11 mouse cellular contexts compared by ENCODE assay signal in genomic region chr2:66473181-66473822, GRCm38 (mm10). TPM values are rescaled to one million over a fixed set of nuclear protein-coding genes. Genes with fewer than 3 reads are reported as not detected.
DNase-seq lines count a peak whose midpoint lies in the region; ATAC-seq and TF ChIP-seq lines count a peak whose summit lies in the region.
"Had no signal": no experiment of that assay in that cellular context is flagged by ENCODE, and none has a peak within 500 bp of the region (broad histone marks: within the 10 kb centered on the region; RNA-seq: fewer than 3 reads in every experiment).

No protein-coding gene starts in this region.

- no peak overlapping the region for H3K9ac ChIP-seq in hindbrain, postnatal 0 days (replicated peaks; ENCODE audit: low read length)
- H3K9ac ChIP-seq in midbrain, postnatal 0 days (replicated peaks; ENCODE audit: low read length, poor library complexity, severe bottlenecking): no peak overlapping the region
- H3K9ac ChIP-seq: embryonic facial prominence, embryonic 13.5 days had no signal

- 47% methylated on average over 3 of the region's 3 CpGs for WGBS in lung, adult 2 months
- WGBS in hindbrain, postnatal 0 days: 49% methylated on average over 3 of the region's 3 CpGs
- 56% methylated on average over 3 of the region's 3 CpGs for WGBS in midbrain, postnatal 0 days

- DNase-seq in embryo, embryonic 10 days (ENCODE audit: low spot score): peak; percentile 70
- no peak for DNase-seq in embryo, embryonic 9.5 days (ENCODE audit: extremely low spot score)
- peak; percentile 7 for DNase-seq in lung, postnatal 10 days
- DNase-seq in lung, adult 2 months: no peak
- DNase-seq in hindbrain, postnatal 0 days (ENCODE audit: low spot score): peak; percentile 83
- peak; percentile 81 for DNase-seq in midbrain, postnatal 0 days (ENCODE audit: low spot score)
- no peak for DNase-seq in urinary bladder, postnatal 25 days (ENCODE audit: low spot score)

- peak; percentile 63; the same call in 1 of the 2 replicates for ATAC-seq in hindbrain, postnatal 0 days
- peak; percentile 60; the same call in 1 of the 2 replicates for ATAC-seq in midbrain, postnatal 0 days (ENCODE audit: low FRiP score)
- no peak for ATAC-seq in megakaryocyte, adult 5-6 weeks (ENCODE audit: poor library complexity, severe bottlenecking)

- no peak overlapping the region for H3K27ac ChIP-seq in hindbrain, postnatal 0 days
- H3K27ac ChIP-seq in midbrain, postnatal 0 days (ENCODE audit: low read depth, low read length): no peak overlapping the region
- H3K27ac ChIP-seq: embryonic facial prominence, embryonic 13.5 days had no signal

- H3K36me3 ChIP-seq in hindbrain, postnatal 0 days (ENCODE audit: insufficient read depth, low read length): no peaks in the 10 kb centered on the region
- H3K36me3 ChIP-seq in midbrain, postnatal 0 days (ENCODE audit: insufficient read depth, low read length): no peaks in the 10 kb centered on the region
- H3K36me3 ChIP-seq: embryonic facial prominence, embryonic 13.5 days had no signal

- no peak overlapping the region for H3K4me2 ChIP-seq in hindbrain, postnatal 0 days (ENCODE audit: low read depth, low read length)
- no peak overlapping the region for H3K4me2 ChIP-seq in midbrain, postnatal 0 days (ENCODE audit: low read depth, low read length, poor library complexity, severe bottlenecking)
- H3K4me2 ChIP-seq: embryonic facial prominence, embryonic 13.5 days had no signal

- H3K9me3 ChIP-seq in hindbrain, postnatal 0 days (ENCODE audit: low read length): no peaks in the 10 kb centered on the region
- no peaks in the 10 kb centered on the region for H3K9me3 ChIP-seq in midbrain, postnatal 0 days (ENCODE audit: low read length)
- H3K9me3 ChIP-seq: embryonic facial prominence, embryonic 13.5 days had no signal

- H3K4me3 ChIP-seq in lung, adult 2 months (replicated peaks; ENCODE audit: extremely low read depth, low read depth, low read length): no peak overlapping the region
- H3K4me3 ChIP-seq in hindbrain, postnatal 0 days (ENCODE audit: low read length): no peak overlapping the region
- no peak overlapping the region for H3K4me3 ChIP-seq in midbrain, postnatal 0 days (ENCODE audit: low read depth, low read length)
- H3K4me3 ChIP-seq: embryonic facial prominence, embryonic 13.5 days had no signal

- no peaks in the 10 kb centered on the region for H3K4me1 ChIP-seq in lung, adult 2 months (ENCODE audit: control insufficient read depth, insufficient read depth, low read length)
- no peaks in the 10 kb centered on the region for H3K4me1 ChIP-seq in hindbrain, postnatal 0 days (ENCODE audit: insufficient read depth, low read length)
- H3K4me1 ChIP-seq in midbrain, postnatal 0 days (ENCODE audit: insufficient read depth, low read length): no peaks in the 10 kb centered on the region
- H3K4me1 ChIP-seq: embryonic facial prominence, embryonic 13.5 days had no signal

- TF ChIP-seq CTCF in lung, adult 2 months (IDR thresholded peaks at IDR 0.05; ENCODE audit: insufficient read depth, low read length): no peak
- TF ChIP-seq CTCF in hindbrain, postnatal 0 days (IDR thresholded peaks at IDR 0.05; ENCODE audit: low read depth): peak; percentile 83
- TF ChIP-seq CTCF in midbrain, postnatal 0 days (IDR thresholded peaks at IDR 0.05): peak; percentile 88

- no peaks in the 10 kb centered on the region for H3K27me3 ChIP-seq in hindbrain, postnatal 0 days (ENCODE audit: insufficient read depth, low read length)
- no peaks in the 10 kb centered on the region for H3K27me3 ChIP-seq in midbrain, postnatal 0 days (ENCODE audit: insufficient read depth, low read length)
- H3K27me3 ChIP-seq: embryonic facial prominence, embryonic 13.5 days had no signal

- no peak for TF ChIP-seq POLR2A in lung, adult 2 months (IDR thresholded peaks at IDR 0.05; ENCODE audit: borderline replicate concordance, extremely low read depth, low read depth, low read length)

RNA-seq across cellular contexts. Expression of gene Scn1a, which starts 32.7 kb away (rescaled TPM):
- polyA plus RNA-seq in lung, adult 2 months (2012; rRNA removed): 0.01 TPM in 1 of 2 replicates, not detected in the other
- 16.5 and 25.5 TPM in 2 replicates for total RNA-seq in hindbrain, postnatal 0 days (2014; rRNA removed)
- 29.6 and 31.7 TPM in 2 replicates for polyA plus RNA-seq in hindbrain, postnatal 0 days (2015; fragmentation: Nextera tagmentation; extraction: Ambion mirVana)
- 23.1 and 28.2 TPM in 2 replicates for total RNA-seq in midbrain, postnatal 0 days (2014; rRNA removed)
- 27.4 and 28.5 TPM in 2 replicates for polyA plus RNA-seq in midbrain, postnatal 0 days (2015; fragmentation: Nextera tagmentation; extraction: Ambion mirVana)
- total RNA-seq in megakaryocyte, adult 5-6 weeks (2015): not detected in 2 replicates
- not detected in 2 replicates for total RNA-seq in megakaryocyte, adult 5-6 weeks (2017)
- total RNA-seq: neutrophil, adult 5-6 weeks had no signal
- polyA plus RNA-seq: large intestine, adult 2 months had no signal

Comparison
In these comparisons a context has a peak if more than half of its experiments do, and no peak if none do; other contexts are left out.
1. DNase-seq: peak in embryo, embryonic 10 days (single experiment), lung, postnatal 10 days (single experiment), hindbrain, postnatal 0 days (single experiment) and midbrain, postnatal 0 days (single experiment); none in embryo, embryonic 9.5 days (single experiment), lung, adult 2 months (single experiment) and urinary bladder, postnatal 25 days (single experiment).
2. RNA of gene Scn1a, which starts 32.7 kb away (total RNA-seq): 16.5 to 25.5 TPM in hindbrain, postnatal 0 days and 23.1 to 28.2 TPM in midbrain, postnatal 0 days; not detected in megakaryocyte, adult 5-6 weeks; every median in the first group is over 10 times any median in the second.